Mouse (Mus musculus) T-helper 1 cell (primary cell): Measurements from ENCODE around the gene Olfr799.

ENCODE experiments used
- in situ Hi-C: fragments of 300-600 bp; cut with MboI, MseI; formaldehyde crosslinking; loops from one replicate; pipeline ENCODE4 v1.15.1; 2025; ENCODE audit warnings: high pct_unique_total_duplicates

The Olfr799 gene

GRCm38 (mm10) chr10:129637184-129637583, at the start of gene Olfr799:
TSS of gene Olfr799 (plus strand) at chr10:129637484.
- in situ Hi-C loops = no loop called here

GRCm38 (mm10) chr10:129612470-129612869, 24.8 kb upstream of the Olfr799 start, which contains the start of gene Olfr796:
TSS of gene Olfr796 (minus strand) at chr10:129612570.
- in situ Hi-C loops = no loop called here

- in situ Hi-C loops = no loop called here
Measured at GRCm38 (mm10) chr10:129621724-129622123, 15.6 kb upstream of the Olfr799 start.

- in situ Hi-C loops = no loop called here
Measured at GRCm38 (mm10) chr10:129623251-129623650, 14.0 kb upstream of the Olfr799 start.

DNA sequence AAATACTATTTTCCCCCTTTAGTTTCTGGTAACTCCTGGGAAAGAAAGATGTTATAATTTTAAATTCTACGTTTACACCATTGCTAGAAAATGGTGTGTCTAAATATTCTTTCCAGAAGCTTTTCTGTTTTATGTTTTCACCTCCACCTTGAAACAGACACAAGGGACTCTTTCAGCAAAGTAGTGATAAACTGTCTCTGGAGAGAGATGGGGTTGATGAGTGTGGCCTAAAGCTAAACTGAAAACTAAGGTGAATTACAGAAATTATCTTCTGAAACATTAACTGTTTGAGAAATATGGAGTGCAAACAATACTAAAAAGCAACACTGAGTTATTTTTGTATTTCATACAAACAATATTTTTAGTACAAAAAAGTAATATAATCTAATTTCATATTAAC, 9.4 kb upstream of the Olfr799 start, which contains the start of gene Olfr798:
Olfr798 (minus strand) TSS at position 101 of the 400 bp plus-strand sequence.
- in situ Hi-C loops = no loop called here

DNA sequence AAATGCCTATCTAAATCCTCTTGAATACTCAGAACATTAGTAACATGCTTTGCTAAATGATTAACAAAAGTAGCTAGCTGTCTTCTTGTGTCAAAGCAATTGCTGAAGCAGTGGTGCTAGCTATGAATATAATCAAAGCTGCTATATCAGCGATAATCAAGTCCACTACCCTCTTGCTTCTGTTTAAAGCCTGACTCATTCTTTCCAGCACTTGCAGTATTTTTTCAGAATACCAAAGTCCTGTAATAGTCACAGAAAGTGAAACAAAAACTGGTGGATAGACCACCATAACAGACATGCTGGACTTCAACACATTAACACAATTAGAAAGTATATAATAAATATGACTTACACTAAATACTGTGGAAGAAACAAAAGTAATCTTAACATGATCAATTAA, 14.5 kb downstream of the Olfr799 start:
- in situ Hi-C loops = no loop called here

- in situ Hi-C loops = no loop called here
Measured at GRCm38 (mm10) chr10:129657394-129657793, 20.1 kb downstream of the Olfr799 start, which contains the start of gene Olfr800. TSS of gene Olfr800 (plus strand) at chr10:129657694.

- in situ Hi-C loops = no loop called here
Measured at GRCm38 (mm10) chr10:129673765-129674164, 36.5 kb downstream of the Olfr799 start, which contains the start of gene Olfr801. TSS of gene Olfr801 (minus strand) at chr10:129673865.

- in situ Hi-C loops = no loop called here
Measured at GRCm38 (mm10) chr10:129688069-129688468, 50.8 kb downstream of the Olfr799 start, which contains the start of gene Olfr802. TSS of gene Olfr802 (minus strand) at chr10:129688169.

- in situ Hi-C loops = no loop called here
Measured at GRCm38 (mm10) chr10:129694186-129694585, 56.9 kb downstream of the Olfr799 start, which contains the start of gene Olfr803. TSS of gene Olfr803 (minus strand) at chr10:129694286.
